Mouse (Mus musculus): ENCODE results near the gene Uri1. TPM values are rescaled to one million over a fixed set of nuclear protein-coding genes. Genes with fewer than 3 reads are reported as not detected.

Gene Uri1
- polyA plus RNA-seq (2016; fragmentation: Nextera tagmentation; extraction: Ambion mirVana) = 26.1 and 28.2 TPM in 2 replicates

GRCm38 (mm10) chr7:38023451-38023850 lies at the start of gene Uri1:
TSS of gene Uri1 (minus strand) at chr7:38023551.
- WGBS (ENCODE audit: insufficient replicate concordance) = 68% methylated on average over 8 of the region's 8 CpGs
- H3K27me3 ChIP-seq (replicated peaks) = no peaks in the 10 kb centered on the region
- peaks cover 6% of the 10 kb centered on the region for H3K4me1 ChIP-seq
- H3K27ac ChIP-seq = no peak within 1 kb of the TSS
- no peak for ATAC-seq
- no peaks in the 10 kb centered on the region for H3K36me3 ChIP-seq
- no peak within 1 kb of the TSS for H3K9ac ChIP-seq
- H3K9me3 ChIP-seq (replicated peaks) = no peaks in the 10 kb centered on the region
- no peak within 1 kb of the TSS for H3K4me3 ChIP-seq
- H3K4me2 ChIP-seq = no peak within 1 kb of the TSS

GRCm38 (mm10) chr7:38071065-38071464 lies 47.7 kb upstream of the Uri1 start:
- ATAC-seq = no peak
- no peak overlapping the region for H3K4me2 ChIP-seq
- H3K4me3 ChIP-seq = no peak overlapping the region
- 51% methylated on average over 5 of the region's 5 CpGs for WGBS (ENCODE audit: insufficient replicate concordance)
- H3K9me3 ChIP-seq (replicated peaks) = no peaks in the 10 kb centered on the region
- H3K27ac ChIP-seq = no peak overlapping the region
- no peaks in the 10 kb centered on the region for H3K36me3 ChIP-seq
- H3K27me3 ChIP-seq (replicated peaks) = peaks cover 40% of the 10 kb centered on the region
- H3K9ac ChIP-seq = no peak overlapping the region
- 0 out of 2 replicates have a peak, but pooled peaks cover 2% of the 10 kb centered on the region for H3K4me1 ChIP-seq

- 20% methylated on average over 2 of the region's 2 CpGs for WGBS (ENCODE audit: insufficient replicate concordance)
- no peak overlapping the region for H3K4me2 ChIP-seq
- H3K27me3 ChIP-seq (replicated peaks) = peaks cover 38% of the 10 kb centered on the region
- ATAC-seq = no peak
- H3K9me3 ChIP-seq (replicated peaks) = no peaks in the 10 kb centered on the region
- H3K9ac ChIP-seq = no peak overlapping the region
- H3K4me3 ChIP-seq = no peak overlapping the region
- H3K4me1 ChIP-seq = 0 out of 2 replicates have a peak, but pooled peaks cover 2% of the 10 kb centered on the region
- no peak overlapping the region for H3K27ac ChIP-seq
- no peaks in the 10 kb centered on the region for H3K36me3 ChIP-seq
Observed at GRCm38 (mm10) chr7:38070663-38071062, 47.3 kb upstream of the Uri1 start.

GRCm38 (mm10) chr7:38064431-38064830 lies 41.1 kb upstream of the Uri1 start:
- no peaks in the 10 kb centered on the region for H3K36me3 ChIP-seq
- H3K4me3 ChIP-seq = no peak overlapping the region
- no peak overlapping the region for H3K4me2 ChIP-seq
- ATAC-seq = no peak
- H3K9ac ChIP-seq = no peak overlapping the region
- 25% methylated on average over 4 of the region's 4 CpGs for WGBS (ENCODE audit: insufficient replicate concordance)
- H3K4me1 ChIP-seq = peaks cover 11% of the 10 kb centered on the region
- H3K9me3 ChIP-seq (replicated peaks) = no peaks in the 10 kb centered on the region
- no peak overlapping the region for H3K27ac ChIP-seq
- H3K27me3 ChIP-seq (replicated peaks) = peaks cover 15% of the 10 kb centered on the region

GRCm38 (mm10) chr7:38061060-38061970 lies 38.0 kb upstream of the Uri1 start:
- Histone ChIP-seq H3K9ac (peak overlapping the region; percentile 67), H3K27ac (0 out of 2 replicates have a peak overlapping the region, but pooled peaks have one; percentile 21), H3K36me3 (no peaks in the 10 kb centered on the region), H3K9me3 (replicated peaks) (no peaks in the 10 kb centered on the region), H3K4me3 (peak overlapping the region; percentile 59), H3K4me2 (peak overlapping the region; percentile 90), H3K27me3 (replicated peaks) (peaks cover 18% of the 10 kb centered on the region; the same call in 1 of the 2 replicates), H3K4me1 (peaks cover 11% of the 10 kb centered on the region)
- ATAC-seq = peak; percentile 84
- WGBS (ENCODE audit: insufficient replicate concordance) = 2% methylated on average over 57 of the region's 57 CpGs

GRCm38 (mm10) chr7:38059636-38060330 lies 36.4 kb upstream of the Uri1 start:
- peaks cover 11% of the 10 kb centered on the region for H3K4me1 ChIP-seq
- H3K27me3 ChIP-seq (replicated peaks) = peaks cover 18% of the 10 kb centered on the region; the same call in 1 of the 2 replicates
- H3K27ac ChIP-seq = no peak overlapping the region
- H3K9ac ChIP-seq = no peak overlapping the region
- H3K36me3 ChIP-seq = no peaks in the 10 kb centered on the region
- no peak for ATAC-seq
- no peaks in the 10 kb centered on the region for H3K9me3 ChIP-seq (replicated peaks)
- H3K4me3 ChIP-seq = no peak overlapping the region
- no peak overlapping the region for H3K4me2 ChIP-seq
- WGBS (ENCODE audit: insufficient replicate concordance) = 53% methylated on average over 8 of the region's 8 CpGs

GRCm38 (mm10) chr7:38059096-38059495 lies 35.7 kb upstream of the Uri1 start:
- Histone ChIP-seq H3K9ac (no peak overlapping the region), H3K36me3 (no peaks in the 10 kb centered on the region), H3K27ac (no peak overlapping the region), H3K9me3 (replicated peaks) (no peaks in the 10 kb centered on the region), H3K27me3 (replicated peaks) (peaks cover 18% of the 10 kb centered on the region; the same call in 1 of the 2 replicates), H3K4me3 (no peak overlapping the region), H3K4me2 (no peak overlapping the region), H3K4me1 (peaks cover 11% of the 10 kb centered on the region)
- ATAC-seq = no peak
- 54% methylated on average over 7 of the region's 7 CpGs for WGBS (ENCODE audit: insufficient replicate concordance)

GRCm38 (mm10) chr7:38055996-38056395 lies 32.6 kb upstream of the Uri1 start:
- Histone ChIP-seq H3K4me3 (no peak overlapping the region), H3K27me3 (replicated peaks) (peaks cover 20% of the 10 kb centered on the region; the same call in 1 of the 2 replicates), H3K9ac (no peak overlapping the region), H3K4me1 (peaks cover 5% of the 10 kb centered on the region; the same call in 1 of the 2 replicates), H3K36me3 (no peaks in the 10 kb centered on the region), H3K4me2 (no peak overlapping the region), H3K27ac (no peak overlapping the region), H3K9me3 (replicated peaks) (no peaks in the 10 kb centered on the region)
- WGBS (ENCODE audit: insufficient replicate concordance) = 65% methylated on average over 2 of the region's 2 CpGs
- no peak for ATAC-seq

- ATAC-seq = no peak
- H3K36me3 ChIP-seq = no peaks in the 10 kb centered on the region
- H3K27me3 ChIP-seq (replicated peaks) = peaks cover 16% of the 10 kb centered on the region; the same call in 1 of the 2 replicates
- no peak overlapping the region for H3K4me2 ChIP-seq
- no peak overlapping the region for H3K27ac ChIP-seq
- no peaks in the 10 kb centered on the region for H3K9me3 ChIP-seq (replicated peaks)
- WGBS (ENCODE audit: insufficient replicate concordance) = 65% methylated on average over 9 of the region's 9 CpGs
- H3K4me3 ChIP-seq = no peak overlapping the region
- no peak overlapping the region for H3K9ac ChIP-seq
- 0 out of 2 replicates have a peak, but pooled peaks cover 2% of the 10 kb centered on the region for H3K4me1 ChIP-seq
Observed at GRCm38 (mm10) chr7:38054246-38054645, 30.9 kb upstream of the Uri1 start.

- Histone ChIP-seq H3K9ac (no peak overlapping the region), H3K27ac (no peak overlapping the region), H3K4me1 (no peaks in the 10 kb centered on the region), H3K9me3 (replicated peaks) (no peaks in the 10 kb centered on the region), H3K4me3 (no peak overlapping the region), H3K4me2 (no peak overlapping the region), H3K27me3 (replicated peaks) (0 out of 2 replicates have a peak, but pooled peaks cover 3% of the 10 kb centered on the region), H3K36me3 (no peaks in the 10 kb centered on the region)
- 52% methylated on average over 5 of the region's 5 CpGs for WGBS (ENCODE audit: insufficient replicate concordance)
- ATAC-seq = no peak
Observed at GRCm38 (mm10) chr7:38047229-38047628, 23.9 kb upstream of the Uri1 start.

- 61% methylated on average over 3 of the region's 3 CpGs for WGBS (ENCODE audit: insufficient replicate concordance)
- Histone ChIP-seq H3K4me3 (no peak overlapping the region), H3K4me2 (no peak overlapping the region), H3K9me3 (replicated peaks) (no peaks in the 10 kb centered on the region), H3K36me3 (no peaks in the 10 kb centered on the region), H3K27me3 (replicated peaks) (no peaks in the 10 kb centered on the region), H3K27ac (no peak overlapping the region), H3K4me1 (no peaks in the 10 kb centered on the region), H3K9ac (no peak overlapping the region)
- ATAC-seq = no peak
Observed at GRCm38 (mm10) chr7:38041244-38041643, 17.9 kb upstream of the Uri1 start.

- no peaks in the 10 kb centered on the region for H3K27me3 ChIP-seq (replicated peaks)
- no peak overlapping the region for H3K4me3 ChIP-seq
- ATAC-seq = no peak
- H3K36me3 ChIP-seq = no peaks in the 10 kb centered on the region
- H3K4me1 ChIP-seq = no peaks in the 10 kb centered on the region
- 52% methylated on average over 5 of the region's 5 CpGs for WGBS (ENCODE audit: insufficient replicate concordance)
- no peak overlapping the region for H3K9ac ChIP-seq
- no peak overlapping the region for H3K4me2 ChIP-seq
- no peaks in the 10 kb centered on the region for H3K9me3 ChIP-seq (replicated peaks)
- no peak overlapping the region for H3K27ac ChIP-seq
Observed at GRCm38 (mm10) chr7:38037586-38037985, 14.2 kb upstream of the Uri1 start.
